Mouse (Mus musculus) heart, embryonic 15.5 days (tissue): ENCODE measurements around the gene Macrod2. TPM values are rescaled to one million over a fixed set of nuclear protein-coding genes. Genes with fewer than 3 reads are reported as not detected.

Experiments used
- ATAC-seq: fragments of 200-750 bp; cut with Nextera tagmentation; replicated peaks from 2 replicates; pipeline ENCODE4 v1.8.0; 2017; ENCODE audit warnings: low read depth, moderate TSS enrichment; ENCODE audit not compliant: insufficient number of reproducible peaks, insufficient read depth, low FRiP score
- H3K27ac ChIP-seq: fragments of 300-500 bp; sonication (generic); 2 replicates; pipeline ENCODE4 v1.5.1; 2015; ENCODE audit warnings: mild to moderate bottlenecking, inconsistent platforms
- H3K27me3 ChIP-seq: fragments of 300-500 bp; sonication (generic); 2 replicates; pipeline ENCODE4 v1.6.1; 2015; ENCODE audit warnings: inconsistent platforms
- H3K36me3 ChIP-seq: fragments of 300-500 bp; sonication (generic); 2 replicates; pipeline ENCODE4 v1.6.1; 2015; ENCODE audit warnings: mild to moderate bottlenecking, inconsistent platforms
- H3K4me1 ChIP-seq: fragments of 300-500 bp; sonication (generic); replicated peaks from 2 replicates; pipeline ENCODE4 v1.6.1; 2015; ENCODE audit warnings: inconsistent platforms
- H3K4me2 ChIP-seq: fragments of 300-500 bp; sonication (generic); 2 replicates; pipeline ENCODE4 v1.6.1; 2015; ENCODE audit warnings: inconsistent platforms, mild to moderate bottlenecking, moderate library complexity
- H3K4me3 ChIP-seq: fragments of 300-500 bp; sonication (generic); 2 replicates; pipeline ENCODE4 v1.5.1; 2015; ENCODE audit warnings: mild to moderate bottlenecking, inconsistent platforms
- H3K9ac ChIP-seq: fragments of 300-500 bp; sonication (generic); 2 replicates; pipeline ENCODE4 v1.6.1; 2015; ENCODE audit warnings: mild to moderate bottlenecking, inconsistent platforms
- H3K9me3 ChIP-seq: fragments of 300-500 bp; sonication (generic); replicated peaks from 2 replicates; pipeline ENCODE4 v1.6.1; 2016; ENCODE audit warnings: inconsistent platforms
- WGBS: fragments of 180-500 bp; shearing (Covaris S2); methylation state at CpG from one replicate; pipeline ENCODE4 v1.1.7; 2015; ENCODE audit warnings: mixed read lengths; 5-methylcytosine and 5-hydroxymethylcytosine counted together
- polyA plus RNA-seq: library from polyadenylated mRNA; unstranded; fragments of >200 nt; fragmentation: Nextera tagmentation; extraction: Ambion mirVana; gene quantifications from 2 replicates; pipeline ENCODE4 v1.2.1, GENCODE M21; 2015

Macrod2 gene
- polyA plus RNA-seq, 1 experiment from 2014 or later: 25.3 TPM

GRCm38 (mm10) chr2:140819391-140820120 lies 424.4 kb downstream of the Macrod2 start:
- Histone ChIP-seq H3K9ac (no peak overlapping the region), H3K27me3 (no peaks in the 10 kb centered on the region), H3K4me3 (no peak overlapping the region), H3K4me1 (no peaks in the 10 kb centered on the region), H3K36me3 (no peaks in the 10 kb centered on the region), H3K4me2 (no peak overlapping the region), H3K9me3 (no peaks in the 10 kb centered on the region), H3K27ac (no peak overlapping the region)
- no peak for ATAC-seq
- WGBS: 26% methylated on average over 2 of the region's 2 CpGs

- H3K4me1 ChIP-seq: no peaks in the 10 kb centered on the region
Observed at GRCm38 (mm10) chr2:140822378-140822777, 427.3 kb downstream of the Macrod2 start.

GRCm38 (mm10) chr2:140826241-140826640 lies 431.1 kb downstream of the Macrod2 start:
- no peaks in the 10 kb centered on the region for H3K9me3 ChIP-seq
- 0 out of 2 replicates have a peak, but pooled peaks cover 5% of the 10 kb centered on the region for H3K4me1 ChIP-seq
- no peaks in the 10 kb centered on the region for H3K27me3 ChIP-seq
- H3K9ac ChIP-seq: no peak overlapping the region
- WGBS: 58% methylated on average over 2 of the region's 2 CpGs
- ATAC-seq: no peak
- H3K36me3 ChIP-seq: no peaks in the 10 kb centered on the region
- no peak overlapping the region for H3K27ac ChIP-seq
- no peak overlapping the region for H3K4me2 ChIP-seq
- no peak overlapping the region for H3K4me3 ChIP-seq

More at GRCm38 (mm10) chr2:140822378-140822777, 427.3 kb downstream of the Macrod2 start:
- Histone ChIP-seq H3K27me3 (no peaks in the 10 kb centered on the region), H3K4me3 (no peak overlapping the region), H3K9me3 (no peaks in the 10 kb centered on the region), H3K36me3 (no peaks in the 10 kb centered on the region), H3K9ac (no peak overlapping the region), H3K4me2 (no peak overlapping the region), H3K27ac (no peak overlapping the region)
- WGBS: 85% methylated on average over 3 of the region's 3 CpGs
- no peak for ATAC-seq

- Histone ChIP-seq H3K36me3 (no peaks in the 10 kb centered on the region), H3K27ac (no peak overlapping the region), H3K4me3 (no peak overlapping the region), H3K4me2 (no peak overlapping the region), H3K9ac (no peak overlapping the region), H3K4me1 (0 out of 2 replicates have a peak, but pooled peaks cover 5% of the 10 kb centered on the region), H3K27me3 (no peaks in the 10 kb centered on the region), H3K9me3 (no peaks in the 10 kb centered on the region)
- no peak for ATAC-seq
- WGBS: 82% methylated on average over 5 of the region's 5 CpGs
Observed at GRCm38 (mm10) chr2:140828859-140829258, 433.8 kb downstream of the Macrod2 start.

- no peak overlapping the region for H3K4me2 ChIP-seq
- 34% methylated on average over 3 of the region's 3 CpGs for WGBS
- no peak overlapping the region for H3K27ac ChIP-seq
- peaks cover 6% of the 10 kb centered on the region; the same call in 1 of the 2 replicates for H3K4me1 ChIP-seq
- no peak for ATAC-seq
- H3K9ac ChIP-seq: no peak overlapping the region
- no peaks in the 10 kb centered on the region for H3K36me3 ChIP-seq
- H3K27me3 ChIP-seq: no peaks in the 10 kb centered on the region
- H3K4me3 ChIP-seq: no peak overlapping the region
- no peaks in the 10 kb centered on the region for H3K9me3 ChIP-seq
Observed at GRCm38 (mm10) chr2:140830086-140830485, 435.0 kb downstream of the Macrod2 start.

- no peak overlapping the region for H3K27ac ChIP-seq
- ATAC-seq: no peak
- WGBS: 52% methylated on average over 2 of the region's 2 CpGs
- H3K9me3 ChIP-seq: no peaks in the 10 kb centered on the region
- H3K4me1 ChIP-seq: peaks cover 29% of the 10 kb centered on the region
- no peak overlapping the region for H3K4me2 ChIP-seq
- H3K36me3 ChIP-seq: no peaks in the 10 kb centered on the region
- no peak overlapping the region for H3K9ac ChIP-seq
- H3K27me3 ChIP-seq: no peaks in the 10 kb centered on the region
- H3K4me3 ChIP-seq: no peak overlapping the region
Observed at GRCm38 (mm10) chr2:140839371-140839770, 444.3 kb downstream of the Macrod2 start.

- Histone ChIP-seq H3K27me3 (no peaks in the 10 kb centered on the region), H3K9me3 (no peaks in the 10 kb centered on the region), H3K4me3 (no peak overlapping the region), H3K36me3 (no peaks in the 10 kb centered on the region), H3K4me2 (0 out of 2 replicates have a peak overlapping the region, but pooled peaks have one; percentile 16), H3K27ac (peak overlapping the region; percentile 15; the same call in 1 of the 2 replicates), H3K4me1 (peaks cover 29% of the 10 kb centered on the region), H3K9ac (no peak overlapping the region)
- 29% methylated on average over 3 of the region's 3 CpGs for WGBS
- peak; percentile 80 for ATAC-seq
Observed at GRCm38 (mm10) chr2:140839880-140840279, 444.8 kb downstream of the Macrod2 start.

GRCm38 (mm10) chr2:140844030-140844429 lies 448.9 kb downstream of the Macrod2 start:
- ATAC-seq: no peak
- H3K4me3 ChIP-seq: no peak overlapping the region
- WGBS: 61% methylated on average over 5 of the region's 5 CpGs
- no peak overlapping the region for H3K4me2 ChIP-seq
- H3K27me3 ChIP-seq: no peaks in the 10 kb centered on the region
- no peaks in the 10 kb centered on the region for H3K9me3 ChIP-seq
- H3K9ac ChIP-seq: no peak overlapping the region
- peaks cover 19% of the 10 kb centered on the region for H3K4me1 ChIP-seq
- no peak overlapping the region for H3K27ac ChIP-seq
- no peaks in the 10 kb centered on the region for H3K36me3 ChIP-seq

- H3K9me3 ChIP-seq: no peaks in the 10 kb centered on the region
- peaks cover 6% of the 10 kb centered on the region for H3K4me1 ChIP-seq
- H3K27ac ChIP-seq: no peak overlapping the region
- H3K9ac ChIP-seq: no peak overlapping the region
- 93% methylated on average over 5 of the region's 5 CpGs for WGBS
- no peak for ATAC-seq
- H3K36me3 ChIP-seq: no peaks in the 10 kb centered on the region
- H3K4me2 ChIP-seq: no peak overlapping the region
- H3K27me3 ChIP-seq: no peaks in the 10 kb centered on the region
- H3K4me3 ChIP-seq: no peak overlapping the region
Observed at GRCm38 (mm10) chr2:140847817-140848428, 452.8 kb downstream of the Macrod2 start.

GRCm38 (mm10) chr2:140853538-140853937 lies 458.4 kb downstream of the Macrod2 start:
- Histone ChIP-seq H3K36me3 (no peaks in the 10 kb centered on the region), H3K4me2 (peak overlapping the region; percentile 26), H3K4me1 (peaks cover 8% of the 10 kb centered on the region), H3K27me3 (no peaks in the 10 kb centered on the region), H3K27ac (no peak overlapping the region), H3K4me3 (no peak overlapping the region), H3K9ac (no peak overlapping the region), H3K9me3 (no peaks in the 10 kb centered on the region)
- no peak for ATAC-seq
- WGBS: 49% methylated on average over 9 of the region's 9 CpGs

GRCm38 (mm10) chr2:140861356-140861755 lies 466.2 kb downstream of the Macrod2 start:
- no peak overlapping the region for H3K4me2 ChIP-seq
- no peaks in the 10 kb centered on the region for H3K36me3 ChIP-seq
- no peak for ATAC-seq
- H3K4me1 ChIP-seq: peaks cover 11% of the 10 kb centered on the region
- no peak overlapping the region for H3K4me3 ChIP-seq
- no peaks in the 10 kb centered on the region for H3K27me3 ChIP-seq
- H3K9me3 ChIP-seq: no peaks in the 10 kb centered on the region
- no peak overlapping the region for H3K27ac ChIP-seq
- WGBS: 61% methylated on average over 1 of the region's 1 CpGs
- no peak overlapping the region for H3K9ac ChIP-seq
